Mouse (Mus musculus) midbrain, embryonic 14.5 days (tissue): ENCODE results near the gene Hs3st6. TPM values are rescaled to one million over a fixed set of nuclear protein-coding genes. Genes with fewer than 3 reads are reported as not detected.

Experiments used
- ATAC-seq: fragments of 200-750 bp; cut with Nextera tagmentation; 2 replicates; pipeline ENCODE4 v1.8.0; 2017; ENCODE audit warnings: moderate number of reproducible peaks, moderate library complexity; ENCODE audit not compliant: low FRiP score, low TSS enrichment
- DNase-seq: peaks from one replicate; pipeline ENCODE4 v3.0.0-alpha.2; 2015
- H3K27ac ChIP-seq: fragments of 300-500 bp; sonication (generic); replicated peaks from 2 replicates; pipeline ENCODE4 v1.5.1; 2014; ENCODE audit warnings: mild to moderate bottlenecking, low read depth, low read length, moderate library complexity
- H3K27me3 ChIP-seq: fragments of 300-500 bp; sonication (generic); 2 replicates; pipeline ENCODE4 v1.6.1; 2014; ENCODE audit warnings: low read length, control low read depth, mixed read lengths; ENCODE audit not compliant: control insufficient read depth, insufficient read depth
- H3K36me3 ChIP-seq: fragments of 300-500 bp; sonication (generic); 2 replicates; pipeline ENCODE4 v1.6.1; 2014; ENCODE audit warnings: low read length, control low read depth; ENCODE audit not compliant: control insufficient read depth, insufficient read depth
- H3K4me1 ChIP-seq: fragments of 300-500 bp; sonication (generic); 2 replicates; pipeline ENCODE4 v1.6.1; 2014; ENCODE audit warnings: mild to moderate bottlenecking, antibody characterized with exemption, low read length, control low read depth; ENCODE audit not compliant: control insufficient read depth, insufficient read depth
- H3K4me2 ChIP-seq: fragments of 300-500 bp; sonication (generic); 2 replicates; pipeline ENCODE4 v1.6.1; 2014; ENCODE audit warnings: mild to moderate bottlenecking, low read length, moderate library complexity
- H3K4me3 ChIP-seq: fragments of 300-500 bp; sonication (generic); replicated peaks from 2 replicates; pipeline ENCODE4 v1.5.1; 2014; ENCODE audit warnings: low read depth, low read length
- H3K9ac ChIP-seq: fragments of 300-500 bp; sonication (generic); replicated peaks from 2 replicates; pipeline ENCODE4 v1.6.1; 2014; ENCODE audit warnings: mild to moderate bottlenecking, low read length, moderate library complexity
- H3K9me3 ChIP-seq: fragments of 300-500 bp; sonication (generic); 2 replicates; pipeline ENCODE4 v1.6.1; 2016; ENCODE audit warnings: low read length, control low read depth, mixed read lengths; ENCODE audit not compliant: control insufficient read depth
- WGBS: fragments of 180-500 bp; shearing (Covaris S2); extraction: QIAGEN DNeasy Blood & Tissue Kit; methylation state at CpG from one replicate; pipeline ENCODE4 v1.1.7; 2014; 5-methylcytosine and 5-hydroxymethylcytosine counted together
- polyA plus RNA-seq: library from polyadenylated mRNA; unstranded; fragments of >200 nt; fragmentation: Nextera tagmentation; extraction: Ambion mirVana; gene quantifications from 2 replicates; pipeline ENCODE4 v1.2.1, GENCODE M21; 2014

The Hs3st6 gene
- polyA plus RNA-seq, 1 experiment from 2014 or later: not detected

DNA sequence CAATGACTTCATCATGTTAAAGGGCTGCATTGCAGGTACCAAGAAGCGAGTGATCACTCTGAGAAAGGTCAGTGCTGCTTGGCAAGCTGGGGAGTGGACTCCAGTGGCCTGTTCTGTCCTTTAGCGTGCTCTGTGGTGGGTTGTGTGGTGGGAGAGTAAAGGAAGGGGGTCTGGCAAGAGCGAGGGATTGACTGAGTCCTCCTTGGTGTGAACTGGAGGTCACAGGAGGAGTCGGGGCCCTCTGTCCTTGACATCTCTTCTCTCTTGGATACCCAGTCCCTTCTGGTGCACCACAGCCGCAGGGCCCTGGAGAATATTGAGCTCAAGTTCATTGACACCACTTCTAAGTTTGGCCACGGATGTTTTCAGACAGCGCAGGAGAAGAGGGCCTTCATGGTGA, 17.3 kb upstream of the Hs3st6 start:
- H3K4me2 ChIP-seq: no peak overlapping the region
- no peak for DNase-seq

DNA sequence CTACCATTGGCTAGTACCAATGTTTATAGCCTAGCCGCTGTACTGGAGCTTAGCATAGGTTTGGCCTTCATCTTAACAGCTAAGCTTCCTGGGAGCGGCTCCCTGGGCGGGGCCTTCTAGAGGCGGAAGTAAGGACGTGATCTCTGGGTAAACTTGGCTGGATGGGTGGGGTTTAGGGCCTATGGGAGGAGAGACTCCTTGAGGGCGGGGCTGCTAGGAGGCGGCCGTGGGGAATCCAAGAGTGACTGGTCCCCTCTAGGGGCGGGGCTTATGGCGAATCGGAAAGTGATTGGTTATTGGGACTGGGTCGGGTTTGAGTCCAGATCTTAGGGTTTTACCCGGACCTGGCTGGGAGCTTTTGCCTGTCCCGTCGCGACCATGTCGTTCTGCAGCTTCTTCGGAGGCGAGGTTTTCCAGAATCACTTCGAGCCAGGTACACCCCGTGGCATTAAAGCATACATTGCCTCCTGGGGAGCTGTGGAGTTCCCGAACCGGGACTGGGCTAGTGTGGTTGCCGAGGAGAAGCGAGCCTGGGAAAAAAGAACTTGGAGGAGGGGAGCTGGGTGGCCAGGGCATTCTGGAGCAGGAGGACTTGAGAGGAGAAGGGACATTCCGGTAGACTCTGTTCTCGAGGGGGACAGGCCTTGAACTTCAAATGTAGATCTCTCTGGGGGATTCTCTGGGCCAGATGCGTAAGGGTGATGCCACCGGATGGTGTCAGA, 16.3 kb upstream of the Hs3st6 start, which contains the start of gene Msrb1:
TSS of gene Msrb1 (plus strand) at position 313 of the 722 bp plus-strand sequence.
- WGBS: 2% methylated on average over 29 of the region's 29 CpGs
- peak within 1 kb of the TSS; percentile 45; the same call in 1 of the 2 replicates for H3K27ac ChIP-seq

More for the DNA sequence above, 17.3 kb upstream of the Hs3st6 start:
- H3K4me1 ChIP-seq: 0 out of 2 replicates have a peak, but pooled peaks cover 6% of the 10 kb centered on the region
- H3K9me3 ChIP-seq: no peaks in the 10 kb centered on the region
- H3K4me3 ChIP-seq: no peak overlapping the region
- H3K9ac ChIP-seq: no peak overlapping the region
- WGBS: 86% methylated on average over 7 of the region's 7 CpGs
- no peaks in the 10 kb centered on the region for H3K36me3 ChIP-seq
- no peaks in the 10 kb centered on the region for H3K27me3 ChIP-seq
- no peak for ATAC-seq
- H3K27ac ChIP-seq: no peak overlapping the region

GRCm38 (mm10) chr17:24737135-24737810, 15.5 kb upstream of the Hs3st6 start:
- H3K27ac ChIP-seq: no peak overlapping the region
- no peak for ATAC-seq

More for the DNA sequence above, 16.3 kb upstream of the Hs3st6 start, which contains the start of gene Msrb1:
- Histone ChIP-seq H3K4me1 (0 out of 2 replicates have a peak, but pooled peaks cover 6% of the 10 kb centered on the region), H3K4me3 (peak within 1 kb of the TSS; percentile 48), H3K27me3 (no peaks in the 10 kb centered on the region), H3K9me3 (no peaks in the 10 kb centered on the region), H3K4me2 (peak within 1 kb of the TSS; percentile 80), H3K9ac (peak within 1 kb of the TSS; percentile 50), H3K36me3 (no peaks in the 10 kb centered on the region)
- ATAC-seq (peak; percentile 92), DNase-seq (peak; percentile 95)

GRCm38 (mm10) chr17:24738238-24738637, 14.6 kb upstream of the Hs3st6 start:
- Histone ChIP-seq H3K36me3 (no peaks in the 10 kb centered on the region), H3K27me3 (no peaks in the 10 kb centered on the region), H3K9ac (no peak overlapping the region), H3K9me3 (no peaks in the 10 kb centered on the region), H3K27ac (no peak overlapping the region), H3K4me1 (0 out of 2 replicates have a peak, but pooled peaks cover 6% of the 10 kb centered on the region), H3K4me2 (no peak overlapping the region), H3K4me3 (no peak overlapping the region)
- WGBS: 84% methylated on average over 4 of the region's 4 CpGs
- DNase-seq (no peak), ATAC-seq (no peak)

More at GRCm38 (mm10) chr17:24737135-24737810, 15.5 kb upstream of the Hs3st6 start:
- no peaks in the 10 kb centered on the region for H3K27me3 ChIP-seq
- H3K9ac ChIP-seq: peak overlapping the region; percentile 50; the same call in 1 of the 2 replicates
- no peak for DNase-seq
- H3K9me3 ChIP-seq: no peaks in the 10 kb centered on the region
- H3K4me3 ChIP-seq: peak overlapping the region; percentile 48
- 27% methylated on average over 8 of the region's 8 CpGs for WGBS
- H3K4me1 ChIP-seq: 0 out of 2 replicates have a peak, but pooled peaks cover 6% of the 10 kb centered on the region
- H3K4me2 ChIP-seq: peak overlapping the region; percentile 80
- no peaks in the 10 kb centered on the region for H3K36me3 ChIP-seq

GRCm38 (mm10) chr17:24739926-24740325, 12.9 kb upstream of the Hs3st6 start:
- Histone ChIP-seq H3K9ac (no peak overlapping the region), H3K9me3 (no peaks in the 10 kb centered on the region), H3K4me1 (0 out of 2 replicates have a peak, but pooled peaks cover 6% of the 10 kb centered on the region), H3K4me2 (no peak overlapping the region), H3K27me3 (no peaks in the 10 kb centered on the region), H3K4me3 (no peak overlapping the region), H3K27ac (no peak overlapping the region), H3K36me3 (no peaks in the 10 kb centered on the region)
- DNase-seq: no peak
- no peak for ATAC-seq
- WGBS: 85% methylated on average over 8 of the region's 8 CpGs

- no peaks in the 10 kb centered on the region for H3K36me3 ChIP-seq
- H3K9ac ChIP-seq: no peak overlapping the region
- 0 out of 2 replicates have a peak, but pooled peaks cover under 1% of the 10 kb centered on the region for H3K4me1 ChIP-seq
- DNase-seq (no peak), ATAC-seq (no peak)
- no peak overlapping the region for H3K4me3 ChIP-seq
- no peaks in the 10 kb centered on the region for H3K9me3 ChIP-seq
- 82% methylated on average over 8 of the region's 8 CpGs for WGBS
- no peak overlapping the region for H3K4me2 ChIP-seq
- H3K27ac ChIP-seq: no peak overlapping the region
- no peaks in the 10 kb centered on the region for H3K27me3 ChIP-seq
Measured at GRCm38 (mm10) chr17:24742307-24742706, 10.5 kb upstream of the Hs3st6 start.

- no peak overlapping the region for H3K4me2 ChIP-seq
- no peak overlapping the region for H3K9ac ChIP-seq
- ATAC-seq (no peak), DNase-seq (no peak)
- no peaks in the 10 kb centered on the region for H3K36me3 ChIP-seq
- no peaks in the 10 kb centered on the region for H3K4me1 ChIP-seq
- H3K27ac ChIP-seq: no peak overlapping the region
- 77% methylated on average over 5 of the region's 5 CpGs for WGBS
- H3K27me3 ChIP-seq: no peaks in the 10 kb centered on the region
- H3K4me3 ChIP-seq: no peak overlapping the region
- no peaks in the 10 kb centered on the region for H3K9me3 ChIP-seq
Measured at GRCm38 (mm10) chr17:24743896-24744295, 8.9 kb upstream of the Hs3st6 start.

DNA sequence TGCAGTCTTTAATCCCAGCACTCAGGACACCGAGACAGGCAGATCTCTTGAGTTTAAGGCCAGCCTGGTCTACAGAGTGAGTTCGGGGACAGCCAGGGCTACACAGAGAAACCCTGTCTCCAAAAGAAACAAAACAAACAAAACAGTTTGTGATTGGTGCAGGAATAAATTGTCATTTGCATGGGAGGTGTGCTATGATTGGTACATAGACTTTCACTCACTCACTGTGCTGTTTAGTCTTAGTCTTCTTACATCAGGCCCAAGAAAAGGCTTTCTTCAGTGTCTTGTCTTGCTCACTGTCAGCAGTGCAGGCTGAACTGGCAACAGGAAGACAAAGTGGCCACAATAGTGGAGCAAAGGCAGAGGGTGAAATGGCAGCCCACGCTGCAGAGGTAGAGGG, 8.4 kb upstream of the Hs3st6 start:
- DNase-seq: no peak
- H3K4me1 ChIP-seq: no peaks in the 10 kb centered on the region
- H3K27ac ChIP-seq: no peak overlapping the region
- no peak for ATAC-seq
- no peak overlapping the region for H3K4me3 ChIP-seq
- no peaks in the 10 kb centered on the region for H3K27me3 ChIP-seq
- H3K9ac ChIP-seq: no peak overlapping the region
- H3K4me2 ChIP-seq: no peak overlapping the region
- WGBS: 71% methylated on average over 3 of the region's 3 CpGs
- no peaks in the 10 kb centered on the region for H3K36me3 ChIP-seq
- H3K9me3 ChIP-seq: no peaks in the 10 kb centered on the region
